Mouse (Mus musculus) kidney, postnatal 10 days (tissue): ENCODE measurements around the gene Abcg4.
"Not testable (repeated sequence)": the region's sequence is repeated elsewhere in the genome, so short reads cannot be mapped to it uniquely, and the experiment has no call there.

Experiments used
- DNase-seq: peaks from one replicate; pipeline ENCODE4 v3.0.0; 2021; ENCODE audit warnings: mixed read lengths

Gene Abcg4

GRCm38 (mm10) chr9:44288076-44288958 lies at the start of gene Abcg4:
Abcg4 (minus strand) TSS chr9:44288615.
- DNase-seq = peak; percentile 50

DNA sequence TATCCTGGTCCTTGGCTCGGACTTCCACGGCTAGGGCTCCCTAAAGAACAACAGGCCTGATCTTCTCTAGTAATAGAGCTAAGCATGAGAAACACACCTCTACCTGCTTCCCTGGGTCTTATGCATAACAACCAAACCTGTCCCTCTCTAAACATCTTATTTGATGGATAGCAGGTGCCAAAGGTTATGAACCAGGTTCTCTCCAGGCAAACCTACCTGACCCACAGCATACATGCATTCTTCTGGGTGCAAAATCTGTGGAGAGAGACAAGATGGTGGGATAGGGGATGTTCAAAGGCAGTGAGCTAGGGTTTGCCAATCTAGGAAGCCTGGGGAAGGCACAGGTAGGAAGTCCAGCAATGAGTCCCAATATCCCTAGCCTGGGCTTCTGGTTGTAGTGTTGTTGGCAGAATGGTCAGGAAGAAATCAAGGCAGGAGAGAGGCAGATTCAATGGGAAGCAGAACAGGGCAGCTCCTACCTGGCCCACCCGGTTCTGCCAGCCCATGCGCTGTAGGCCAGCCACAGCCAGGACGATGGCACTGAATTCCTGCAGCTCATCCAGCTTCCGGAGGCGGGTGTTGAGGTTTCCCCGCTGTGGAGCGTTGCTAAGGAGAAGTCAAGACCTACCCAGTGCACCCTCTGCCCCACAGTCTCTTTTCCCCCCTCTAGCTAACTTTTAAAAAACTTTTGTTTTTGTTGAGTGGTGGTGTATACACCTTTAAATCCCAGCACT lies 49.2 kb upstream of the Abcg4 start:
- DNase-seq = peak; percentile 32

GRCm38 (mm10) chr9:44336964-44337363 lies 48.5 kb upstream of the Abcg4 start:
- no peak for DNase-seq

DNA sequence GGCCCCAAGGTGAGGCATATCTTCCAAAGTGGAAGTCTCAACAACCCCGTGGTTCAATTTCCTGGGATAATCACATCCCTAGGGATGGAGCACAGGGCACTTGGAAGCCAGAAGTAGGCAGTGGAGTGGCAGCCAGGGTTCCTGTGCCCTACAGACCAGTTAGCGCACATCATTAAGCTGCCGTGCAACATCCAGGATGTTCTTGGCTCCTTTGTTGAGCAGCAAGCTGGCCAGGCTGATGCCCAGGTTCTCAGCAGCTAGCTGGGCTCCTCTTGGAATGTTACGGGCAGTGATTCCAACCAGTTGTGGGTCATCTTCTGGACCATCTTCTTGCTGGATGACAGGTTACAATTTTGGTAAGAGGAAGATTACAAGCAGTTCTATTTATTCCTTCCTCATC lies 48.1 kb upstream of the Abcg4 start:
- DNase-seq = not testable (repeated sequence)

DNA sequence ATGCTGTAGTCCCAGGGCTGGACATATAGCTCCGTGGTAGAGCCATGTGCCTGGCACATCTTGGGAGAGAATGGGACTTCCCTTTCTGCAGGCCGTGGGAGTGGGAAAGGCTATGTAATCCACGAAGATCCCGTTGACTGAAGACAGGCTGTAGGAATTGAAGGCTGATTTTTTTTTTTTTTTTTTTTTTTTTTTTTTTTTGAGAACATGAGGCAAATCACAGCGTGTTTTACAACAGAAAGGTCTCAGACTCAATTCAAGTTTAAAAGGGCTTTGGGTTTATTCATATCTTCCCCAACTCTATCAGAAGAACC lies 47.6 kb upstream of the Abcg4 start:
- DNase-seq = no peak

DNA sequence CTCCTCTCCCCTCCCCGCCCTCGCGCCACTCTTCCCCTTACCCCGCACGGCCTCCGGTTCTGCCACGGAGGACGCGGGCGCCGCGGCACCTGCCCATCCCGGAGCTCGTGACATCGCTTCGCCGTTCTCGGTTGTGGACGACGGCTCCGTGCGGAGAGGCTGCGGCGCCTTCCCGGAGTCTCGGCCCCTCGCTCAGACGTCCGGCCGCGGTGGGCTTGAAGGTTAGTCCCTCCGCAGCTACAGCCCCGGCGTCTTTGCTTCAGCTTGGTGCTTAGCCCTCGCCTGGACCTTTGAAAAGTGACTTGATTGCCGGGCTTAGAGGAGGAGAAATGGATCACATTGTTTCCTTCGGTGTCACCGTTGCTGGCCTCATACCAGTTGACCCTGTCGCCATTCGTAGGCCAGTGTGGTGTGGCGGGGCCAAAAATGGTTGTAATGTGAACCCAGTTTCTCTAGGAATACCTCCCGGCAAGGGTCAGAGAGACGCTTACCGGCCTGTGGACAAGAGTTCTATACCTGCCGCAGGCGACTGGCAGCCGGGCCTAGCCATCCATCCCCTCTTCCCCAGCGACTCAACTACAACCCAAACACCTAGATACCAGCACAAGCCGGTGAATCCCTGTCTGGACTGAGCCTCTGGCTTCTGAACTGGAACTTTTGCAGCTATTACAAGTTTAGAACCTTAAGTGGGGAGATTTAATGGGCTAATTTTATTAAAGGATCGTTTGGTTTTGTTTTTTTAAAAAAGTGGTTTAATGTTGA lies 47.1 kb upstream of the Abcg4 start:
- peak; percentile 62 for DNase-seq

DNA sequence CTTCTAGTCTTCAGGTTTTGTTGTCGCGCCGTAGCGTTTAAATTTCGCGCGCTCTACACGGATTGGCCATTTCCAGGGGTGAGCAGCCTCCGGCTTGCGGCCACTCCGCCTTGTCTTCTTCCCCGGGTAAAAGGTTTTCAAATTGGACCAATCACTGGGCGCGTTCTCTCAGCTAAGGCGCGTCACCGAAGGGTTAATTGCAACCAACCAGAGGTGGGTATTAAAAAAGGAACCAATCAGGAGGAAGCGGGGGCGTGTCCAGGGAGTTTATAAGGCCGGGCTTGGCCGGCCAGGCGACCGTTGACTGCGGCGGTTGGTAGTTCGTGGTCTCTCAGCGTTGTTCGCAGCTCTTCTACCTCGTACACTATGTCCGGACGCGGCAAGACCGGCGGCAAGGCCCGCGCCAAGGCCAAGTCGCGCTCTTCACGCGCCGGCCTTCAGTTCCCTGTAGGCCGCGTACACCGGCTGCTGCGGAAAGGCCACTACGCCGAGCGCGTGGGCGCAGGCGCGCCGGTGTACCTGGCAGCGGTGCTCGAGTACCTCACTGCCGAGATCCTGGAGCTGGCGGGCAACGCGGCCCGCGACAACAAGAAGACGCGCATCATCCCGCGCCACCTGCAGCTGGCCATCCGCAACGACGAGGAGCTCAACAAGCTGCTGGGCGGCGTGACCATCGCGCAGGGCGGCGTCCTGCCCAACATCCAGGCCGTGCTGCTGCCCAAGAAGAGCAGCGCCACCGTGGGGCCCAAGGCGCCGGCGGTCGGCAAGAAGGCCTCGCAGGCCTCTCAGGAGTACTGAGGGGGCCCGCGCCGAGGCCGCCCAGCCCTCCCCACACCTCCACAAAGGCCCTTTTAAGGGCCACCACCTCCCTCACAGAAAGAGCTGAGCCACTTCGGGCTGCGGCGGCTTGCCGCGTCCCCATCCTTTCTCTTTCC lies 46.2 kb upstream of the Abcg4 start, which contains the start of gene H2afx:
Gene H2afx, plus strand, starts transcription at position 299 of the 935 bp plus-strand sequence.
- peak; percentile 99 for DNase-seq

GRCm38 (mm10) chr9:44332918-44333638 lies 44.7 kb upstream of the Abcg4 start:
- DNase-seq = no peak

- DNase-seq = no peak
Observed at GRCm38 (mm10) chr9:44330736-44331135, 42.3 kb upstream of the Abcg4 start.

GRCm38 (mm10) chr9:44327926-44328325 lies 39.5 kb upstream of the Abcg4 start:
- no peak for DNase-seq

DNA sequence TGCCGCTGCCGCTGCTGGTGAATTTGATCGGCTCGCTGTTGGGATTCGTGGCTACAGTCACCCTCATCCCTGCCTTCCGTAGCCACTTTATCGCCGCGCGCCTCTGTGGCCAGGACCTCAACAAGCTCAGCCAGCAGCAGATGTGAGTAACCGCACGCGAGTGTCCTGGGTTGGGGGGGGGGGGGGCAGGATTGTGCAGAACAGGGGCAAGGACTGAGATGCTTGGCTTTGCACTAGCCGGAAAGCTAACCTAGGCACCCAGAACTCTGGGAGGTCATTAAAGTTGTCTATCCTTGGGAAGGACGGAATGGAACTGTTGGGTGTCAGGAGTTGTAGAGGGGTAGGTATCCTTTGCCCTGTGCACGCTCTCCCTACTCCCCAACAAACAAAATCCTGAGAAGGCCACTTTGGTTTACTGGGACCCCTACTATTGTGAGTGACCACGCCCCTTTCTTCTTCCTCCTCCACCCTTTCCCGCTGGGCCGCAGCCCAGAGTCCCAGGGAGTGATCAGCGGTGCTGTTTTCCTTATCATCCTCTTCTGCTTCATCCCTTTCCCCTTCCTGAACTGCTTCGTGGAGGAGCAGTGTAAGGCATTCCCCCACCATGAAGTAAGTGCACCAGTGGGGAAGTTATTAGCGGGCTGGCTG lies 38.8 kb upstream of the Abcg4 start:
- peak; percentile 60 for DNase-seq

- peak; percentile 91 for DNase-seq
Observed at GRCm38 (mm10) chr9:44326371-44327063, 38.1 kb upstream of the Abcg4 start.

- no peak for DNase-seq
Observed at GRCm38 (mm10) chr9:44325768-44326370, 37.5 kb upstream of the Abcg4 start, which contains the start of gene Dpagt1. Dpagt1 (plus strand) TSS chr9:44326019.

- DNase-seq = not testable (repeated sequence)
Observed at GRCm38 (mm10) chr9:44325032-44325767, 36.8 kb upstream of the Abcg4 start.

- DNase-seq = no peak
Observed at GRCm38 (mm10) chr9:44324147-44324546, 35.7 kb upstream of the Abcg4 start.

- not testable (repeated sequence) for DNase-seq
Observed at GRCm38 (mm10) chr9:44323656-44324055, 35.2 kb upstream of the Abcg4 start.

- DNase-seq = no peak
Observed at GRCm38 (mm10) chr9:44320799-44321133, 32.4 kb upstream of the Abcg4 start.

GRCm38 (mm10) chr9:44319887-44320798 lies 31.7 kb upstream of the Abcg4 start, which contains the start of gene C2cd2l:
C2cd2l (minus strand) TSS chr9:44320285.
- peak; percentile 95 for DNase-seq
